Mouse (Mus musculus) embryonic facial prominence, embryonic 13.5 days (tissue): ENCODE measurements around the gene Zfp143. TPM values are rescaled to one million over a fixed set of nuclear protein-coding genes. Genes with fewer than 3 reads are reported as not detected.

Experiments used
- polyA plus RNA-seq: library from polyadenylated mRNA; unstranded; fragments of >200 nt; fragmentation: Nextera tagmentation; extraction: Ambion mirVana; gene quantifications from 2 replicates; pipeline ENCODE4 v1.2.1, GENCODE M21; 2015

Zfp143 gene
- polyA plus RNA-seq, 1 experiment from 2014 or later: 19.8 TPM

Other genes starting within 250 kb of the Zfp143 start
- 1.4 and 1.5 TPM in 2 replicates for gene Scube2, start 195.5 kb upstream of the Zfp143 start, polyA plus RNA-seq
- gene Dennd5a, start 100.7 kb upstream of the Zfp143 start, polyA plus RNA-seq: 38.0 and 44.3 TPM in 2 replicates
- 73.4 and 74.6 TPM in 2 replicates for gene Tmem41b, start 74.3 kb upstream of the Zfp143 start, polyA plus RNA-seq
- 43.5 and 44.9 TPM in 2 replicates for gene Ipo7, start 42.9 kb upstream of the Zfp143 start, polyA plus RNA-seq
- 24.5 and 27.2 TPM in 2 replicates for gene Wee1, start 60.8 kb downstream of the Zfp143 start, polyA plus RNA-seq
- 42.1 and 49.5 TPM in 2 replicates for gene Swap70, start 160.5 kb downstream of the Zfp143 start, polyA plus RNA-seq